ENCODE assay signal across 14 mouse cellular contexts in the genomic region with DNA sequence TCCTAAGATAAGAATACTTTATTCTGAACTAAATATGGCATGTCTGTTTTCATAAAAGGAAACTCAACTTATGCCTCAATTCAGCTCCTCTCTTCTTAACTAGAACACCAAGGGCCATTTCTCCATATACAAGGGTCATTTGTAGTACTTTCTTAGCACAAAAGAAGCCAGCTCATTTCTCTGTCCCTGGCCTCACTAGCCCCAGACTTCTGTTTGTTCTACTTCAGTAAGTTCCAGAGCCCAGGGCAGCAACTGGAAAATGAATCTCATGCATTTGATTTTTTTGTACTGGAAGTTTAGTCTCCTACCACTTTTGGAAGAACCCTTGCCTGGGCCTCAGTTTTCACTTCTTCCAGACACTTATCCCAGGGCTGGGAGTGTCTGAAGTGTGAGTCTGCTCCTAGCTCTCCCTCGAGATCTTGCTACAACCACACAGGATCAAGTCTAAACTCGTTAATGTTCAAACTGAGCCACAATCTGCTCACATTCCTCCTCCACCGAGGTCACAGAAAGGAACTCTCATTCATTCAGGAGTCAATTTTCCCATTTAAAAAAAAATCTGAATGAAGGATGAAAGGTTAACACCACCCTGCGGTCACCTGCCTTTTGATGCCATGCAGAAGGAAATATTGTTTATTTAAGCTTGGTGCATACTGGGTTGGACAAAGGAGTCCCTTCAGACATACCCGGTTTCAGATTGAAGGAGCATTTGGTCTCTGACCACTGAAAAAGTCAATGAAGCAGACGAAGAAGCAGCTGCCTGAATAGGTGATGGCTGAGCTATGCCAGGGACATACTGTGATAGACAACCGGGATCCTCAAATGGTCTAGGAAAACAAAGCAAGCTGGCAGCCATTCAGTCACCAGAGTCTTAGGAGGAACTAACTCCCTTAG.
DNase-seq lines count a peak whose midpoint lies in the region; ATAC-seq lines count a peak whose summit lies in the region.
"Had no signal": no experiment of that assay in that cellular context is flagged by ENCODE, and none has a peak within 500 bp of the region (broad histone marks: within the 10 kb centered on the region; RNA-seq: fewer than 3 reads in every experiment).

No protein-coding gene starts in this region.

- H3K9me3 ChIP-seq in hindbrain, embryonic 16.5 days (ENCODE audit: control insufficient read depth, low read length) = no peaks in the 10 kb centered on the region
- H3K9me3 ChIP-seq in hindbrain, embryonic 13.5 days = no peaks in the 10 kb centered on the region
- no peaks in the 10 kb centered on the region for H3K9me3 ChIP-seq in embryonic facial prominence, embryonic 10.5 days
- no peaks in the 10 kb centered on the region for H3K9me3 ChIP-seq in kidney, embryonic 14.5 days (ENCODE audit: control insufficient read depth, low read length)
- H3K9me3 ChIP-seq in forebrain, embryonic 15.5 days = no peaks in the 10 kb centered on the region
- no peaks in the 10 kb centered on the region for H3K9me3 ChIP-seq in liver, embryonic 12.5 days (replicated peaks)
- H3K9me3 ChIP-seq: midbrain, embryonic 10.5 days; neural tube, embryonic 15.5 days had no signal

- H3K4me1 ChIP-seq in hindbrain, embryonic 16.5 days (ENCODE audit: control insufficient read depth, insufficient read depth, low read depth, low read length) = no peaks in the 10 kb centered on the region
- H3K4me1 ChIP-seq in hindbrain, embryonic 13.5 days (replicated peaks) = no peaks in the 10 kb centered on the region
- H3K4me1 ChIP-seq in embryonic facial prominence, embryonic 10.5 days = peaks cover 25% of the 10 kb centered on the region
- no peaks in the 10 kb centered on the region for H3K4me1 ChIP-seq in kidney, embryonic 14.5 days (ENCODE audit: control insufficient read depth, insufficient read depth, low read length)
- no peaks in the 10 kb centered on the region for H3K4me1 ChIP-seq in forebrain, embryonic 15.5 days
- no peaks in the 10 kb centered on the region for H3K4me1 ChIP-seq in liver, embryonic 12.5 days
- H3K4me1 ChIP-seq: neural tube, embryonic 15.5 days had no signal

- H3K4me3 ChIP-seq in hindbrain, embryonic 16.5 days (ENCODE audit: low read length) = no peak overlapping the region
- H3K4me3 ChIP-seq in hindbrain, embryonic 13.5 days = no peak overlapping the region
- no peak overlapping the region for H3K4me3 ChIP-seq in embryonic facial prominence, embryonic 10.5 days
- no peak overlapping the region for H3K4me3 ChIP-seq in kidney, embryonic 14.5 days (ENCODE audit: low read length)
- no peak overlapping the region for H3K4me3 ChIP-seq in forebrain, embryonic 15.5 days
- no peak overlapping the region for H3K4me3 ChIP-seq in liver, embryonic 12.5 days
- H3K4me3 ChIP-seq: midbrain, embryonic 10.5 days; neural tube, embryonic 15.5 days had no signal

- no peak overlapping the region for H3K27ac ChIP-seq in hindbrain, embryonic 16.5 days (ENCODE audit: low read depth, low read length)
- no peak overlapping the region for H3K27ac ChIP-seq in hindbrain, embryonic 13.5 days
- H3K27ac ChIP-seq in embryonic facial prominence, embryonic 10.5 days (replicated peaks) = peak overlapping the region; percentile 75
- H3K27ac ChIP-seq in kidney, embryonic 14.5 days (ENCODE audit: low read depth, low read length) = peak overlapping the region; percentile 61; the same call in 1 of the 2 replicates
- no peak overlapping the region for H3K27ac ChIP-seq in forebrain, embryonic 15.5 days (replicated peaks)
- no peak overlapping the region for H3K27ac ChIP-seq in liver, embryonic 12.5 days
- H3K27ac ChIP-seq: midbrain, embryonic 10.5 days; neural tube, embryonic 15.5 days had no signal

- DNase-seq in embryonic facial prominence, embryonic 10.5 days (ENCODE audit: low spot score) = peak; percentile 53
- DNase-seq in mesoderm, embryonic 11.5 days (ENCODE audit: low read depth, low spot score) = peak; percentile 35
- DNase-seq in c-Kit-positive CD71-positive TER-119-positive erythroid progenitor cells, embryonic 14.5 days (ENCODE audit: low spot score) = no peak
- DNase-seq: adrenal gland, postnatal 25 days; cerebellum, adult 11-12 months; heart, adult 11 months; thymus, postnatal 14 days had no signal

- ATAC-seq in hindbrain, embryonic 16.5 days = peak; percentile 56; the same call in 1 of the 2 replicates
- ATAC-seq in hindbrain, embryonic 13.5 days (ENCODE audit: low FRiP score) = no peak
- ATAC-seq in kidney, embryonic 14.5 days (ENCODE audit: low FRiP score, low TSS enrichment) = peak; percentile 69; the same call in 1 of the 2 replicates
- no peak for ATAC-seq in forebrain, embryonic 15.5 days (replicated peaks)
- ATAC-seq in liver, embryonic 12.5 days = no peak

- no peak overlapping the region for H3K4me2 ChIP-seq in hindbrain, embryonic 16.5 days (ENCODE audit: low read length)
- H3K4me2 ChIP-seq in hindbrain, embryonic 13.5 days = no peak overlapping the region
- H3K4me2 ChIP-seq in kidney, embryonic 14.5 days (replicated peaks; ENCODE audit: low read depth, low read length) = no peak overlapping the region
- no peak overlapping the region for H3K4me2 ChIP-seq in forebrain, embryonic 15.5 days (replicated peaks)
- no peak overlapping the region for H3K4me2 ChIP-seq in liver, embryonic 12.5 days
- H3K4me2 ChIP-seq: neural tube, embryonic 15.5 days had no signal

- 19% methylated on average over 7 of the region's 7 CpGs for WGBS in hindbrain, embryonic 16.5 days
- WGBS in hindbrain, embryonic 13.5 days = 17% methylated on average over 7 of the region's 7 CpGs
- 19% methylated on average over 7 of the region's 7 CpGs for WGBS in embryonic facial prominence, embryonic 10.5 days
- 29% methylated on average over 7 of the region's 7 CpGs for WGBS in kidney, embryonic 14.5 days
- WGBS in forebrain, embryonic 15.5 days = 28% methylated on average over 7 of the region's 7 CpGs
- WGBS in liver, embryonic 12.5 days (ENCODE audit: insufficient replicate concordance) = 50% methylated on average over 7 of the region's 7 CpGs

- H3K36me3 ChIP-seq in hindbrain, embryonic 16.5 days (ENCODE audit: control insufficient read depth, insufficient read depth, low read length) = no peaks in the 10 kb centered on the region
- no peaks in the 10 kb centered on the region for H3K36me3 ChIP-seq in hindbrain, embryonic 13.5 days
- no peaks in the 10 kb centered on the region for H3K36me3 ChIP-seq in embryonic facial prominence, embryonic 10.5 days (replicated peaks)
- H3K36me3 ChIP-seq in kidney, embryonic 14.5 days (ENCODE audit: control insufficient read depth, insufficient read depth, low read length) = no peaks in the 10 kb centered on the region
- no peaks in the 10 kb centered on the region for H3K36me3 ChIP-seq in forebrain, embryonic 15.5 days
- no peaks in the 10 kb centered on the region for H3K36me3 ChIP-seq in liver, embryonic 12.5 days
- H3K36me3 ChIP-seq: midbrain, embryonic 10.5 days; neural tube, embryonic 15.5 days had no signal

- H3K9ac ChIP-seq in hindbrain, embryonic 16.5 days (ENCODE audit: low read depth, low read length) = no peak overlapping the region
- H3K9ac ChIP-seq in hindbrain, embryonic 13.5 days = no peak overlapping the region
- peak overlapping the region; percentile 7; the same call in 1 of the 2 replicates for H3K9ac ChIP-seq in kidney, embryonic 14.5 days (ENCODE audit: low read depth, low read length)
- no peak overlapping the region for H3K9ac ChIP-seq in forebrain, embryonic 15.5 days (replicated peaks)
- no peak overlapping the region for H3K9ac ChIP-seq in liver, embryonic 12.5 days
- H3K9ac ChIP-seq: neural tube, embryonic 15.5 days had no signal

- no peaks in the 10 kb centered on the region for H3K27me3 ChIP-seq in hindbrain, embryonic 16.5 days (replicated peaks; ENCODE audit: control insufficient read depth, insufficient read depth, low read length)
- no peaks in the 10 kb centered on the region for H3K27me3 ChIP-seq in hindbrain, embryonic 13.5 days
- no peaks in the 10 kb centered on the region for H3K27me3 ChIP-seq in embryonic facial prominence, embryonic 10.5 days (replicated peaks; ENCODE audit: low read depth, poor library complexity, severe bottlenecking)
- no peaks in the 10 kb centered on the region for H3K27me3 ChIP-seq in kidney, embryonic 14.5 days (ENCODE audit: control insufficient read depth, insufficient read depth, low read length)
- H3K27me3 ChIP-seq in forebrain, embryonic 15.5 days = no peaks in the 10 kb centered on the region
- no peaks in the 10 kb centered on the region for H3K27me3 ChIP-seq in liver, embryonic 12.5 days (replicated peaks)
- H3K27me3 ChIP-seq: neural tube, embryonic 15.5 days had no signal

Comparison
In these comparisons a context has a peak if more than half of its experiments do, and no peak if none do; other contexts are left out.
1. ATAC-seq: peak in hindbrain, embryonic 16.5 days (single experiment) and kidney, embryonic 14.5 days (single experiment); none in hindbrain, embryonic 13.5 days (single experiment), forebrain, embryonic 15.5 days (single experiment) and liver, embryonic 12.5 days (single experiment).
2. H3K27ac ChIP-seq: peak in embryonic facial prominence, embryonic 10.5 days (single experiment) and kidney, embryonic 14.5 days (single experiment); none in hindbrain, embryonic 16.5 days (single experiment), hindbrain, embryonic 13.5 days (single experiment), forebrain, embryonic 15.5 days (single experiment) and liver, embryonic 12.5 days (single experiment).